Mouse (Mus musculus): ENCODE data around the gene Kif5c.

Gene Kif5c

GRCm38 (mm10) chr2:49618829-49619718 lies at the start of gene Kif5c:
TSS of gene Kif5c (plus strand) at chr2:49619298.
- DNase-seq (ENCODE audit: low spot score in 2 of 2): peak; percentile 31 to 58

DNA sequence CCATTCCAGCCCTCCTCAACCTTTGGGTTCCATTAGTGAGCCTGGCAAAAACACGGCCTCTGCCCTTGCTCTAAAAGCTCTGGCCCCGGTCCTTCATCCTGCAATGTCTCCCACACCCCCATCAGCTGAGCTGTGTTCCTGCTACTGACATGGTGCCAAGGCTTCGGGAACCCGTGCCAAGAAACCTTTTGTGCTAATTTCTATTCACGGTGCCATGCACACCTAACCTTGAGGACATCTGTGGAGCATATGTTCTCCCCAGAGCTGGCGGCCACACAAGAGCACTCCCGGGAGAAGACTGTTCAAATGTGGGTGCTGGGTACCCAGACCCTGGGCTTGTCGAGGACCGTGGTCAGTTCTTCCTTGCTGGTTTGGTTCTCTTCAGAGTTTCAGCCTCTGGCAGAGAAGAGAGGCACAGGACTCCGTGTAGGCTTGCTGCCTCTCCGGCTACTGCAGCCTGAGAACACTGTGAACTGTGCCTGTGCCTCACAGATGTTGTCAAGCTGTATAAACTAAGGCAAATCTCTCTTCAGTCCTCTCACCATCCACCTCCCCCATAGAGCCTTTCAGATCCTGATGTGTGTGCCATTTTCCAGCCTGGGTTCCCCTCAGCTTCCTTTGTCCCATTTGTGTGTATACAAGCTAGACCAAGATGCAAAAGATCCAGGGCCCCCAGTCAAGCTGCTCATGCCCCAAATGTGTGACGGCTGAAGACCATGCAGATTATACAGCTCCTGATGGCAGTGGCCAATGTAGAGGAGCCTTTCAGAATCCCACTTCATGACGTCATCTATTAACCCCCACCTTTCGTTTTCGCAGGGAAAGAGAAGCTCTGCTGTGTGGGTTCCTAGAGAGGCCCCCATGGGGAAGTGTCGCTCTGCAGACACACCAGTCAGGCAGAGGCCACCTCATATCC lies 49.0 kb upstream of the Kif5c start:
- DNase-seq (ENCODE audit: low spot score in 2 of 2): no peak

- no peak for DNase-seq (ENCODE audit: low spot score in 2 of 2)
Observed at GRCm38 (mm10) chr2:49570778-49571101, 48.4 kb upstream of the Kif5c start.

GRCm38 (mm10) chr2:49571159-49571920 lies 47.8 kb upstream of the Kif5c start:
- no peak for DNase-seq (ENCODE audit: low spot score in 2 of 2)

DNA sequence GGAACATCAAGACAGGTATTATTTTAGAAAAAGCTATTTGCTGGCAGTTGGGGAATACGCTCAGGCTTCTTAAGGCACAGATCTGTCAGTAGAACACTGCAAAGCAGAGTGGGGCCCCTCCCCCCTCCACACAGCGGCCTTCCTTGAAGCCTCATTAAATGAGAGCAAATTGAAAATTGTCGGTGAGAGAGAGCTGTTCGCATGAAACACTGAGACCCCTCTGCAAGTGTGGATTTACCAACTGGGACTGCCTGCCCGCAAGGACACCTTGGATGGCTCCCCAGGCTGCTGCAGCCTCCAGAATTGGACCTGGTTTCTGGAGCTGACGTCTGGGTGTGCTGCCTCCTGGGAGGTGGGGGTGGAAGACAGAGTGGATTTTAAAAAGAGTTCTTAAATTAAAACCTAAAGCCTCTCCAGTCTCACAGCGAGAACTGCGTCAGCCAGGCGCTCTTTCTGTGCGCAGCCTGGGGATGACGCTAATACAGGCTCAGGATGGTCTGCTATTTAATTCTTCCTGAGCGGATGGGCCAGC lies 46.9 kb upstream of the Kif5c start:
- DNase-seq (ENCODE audit: low spot score in 2 of 2): no peak

- no peak for DNase-seq (ENCODE audit: low spot score in 2 of 2)
Observed at GRCm38 (mm10) chr2:49572684-49573083, 46.4 kb upstream of the Kif5c start.

- DNase-seq (ENCODE audit: low spot score in 2 of 2): no peak
Observed at GRCm38 (mm10) chr2:49573282-49573681, 45.8 kb upstream of the Kif5c start.

DNA sequence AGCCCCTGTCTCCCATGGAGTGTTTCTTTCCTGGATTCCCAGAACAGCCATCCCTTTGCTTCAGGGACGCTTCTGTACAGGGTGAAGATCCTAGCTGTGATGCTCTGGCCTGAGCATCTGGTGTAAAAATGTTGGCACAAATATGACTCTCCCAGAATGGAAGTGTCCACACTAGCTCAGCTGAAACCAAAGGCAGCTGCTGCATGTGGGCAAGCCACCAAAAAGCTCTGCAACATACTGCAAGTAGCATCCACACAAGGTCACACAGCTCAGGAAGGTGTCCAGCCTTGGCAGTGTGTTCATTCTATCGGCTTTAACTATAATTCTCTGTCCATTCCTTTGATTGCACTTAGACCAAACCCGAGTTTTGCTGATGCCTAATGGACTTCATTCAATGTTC lies 38.5 kb upstream of the Kif5c start:
- DNase-seq (ENCODE audit: low spot score in 2 of 2): no peak

DNA sequence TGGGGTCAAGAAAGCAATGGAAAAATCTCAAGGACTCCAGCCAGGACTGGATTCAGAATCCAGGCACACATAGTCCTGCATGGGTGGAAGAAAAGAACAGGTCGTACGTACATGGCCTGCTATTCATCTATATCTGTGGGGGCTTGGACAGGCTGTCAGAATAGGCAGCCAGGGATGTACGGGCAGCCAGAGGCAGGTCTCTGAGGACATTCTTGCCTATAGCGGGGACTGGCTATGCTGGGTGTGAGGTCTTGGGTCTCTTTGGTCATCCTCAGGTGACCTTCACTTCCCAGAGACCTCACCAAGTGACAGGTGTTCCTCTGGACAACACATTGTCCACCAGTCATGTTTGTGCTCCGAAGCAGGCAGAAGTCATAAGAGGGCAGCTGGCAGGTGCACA lies 36.6 kb upstream of the Kif5c start:
- DNase-seq (ENCODE audit: low spot score in 2 of 2): no peak

DNA sequence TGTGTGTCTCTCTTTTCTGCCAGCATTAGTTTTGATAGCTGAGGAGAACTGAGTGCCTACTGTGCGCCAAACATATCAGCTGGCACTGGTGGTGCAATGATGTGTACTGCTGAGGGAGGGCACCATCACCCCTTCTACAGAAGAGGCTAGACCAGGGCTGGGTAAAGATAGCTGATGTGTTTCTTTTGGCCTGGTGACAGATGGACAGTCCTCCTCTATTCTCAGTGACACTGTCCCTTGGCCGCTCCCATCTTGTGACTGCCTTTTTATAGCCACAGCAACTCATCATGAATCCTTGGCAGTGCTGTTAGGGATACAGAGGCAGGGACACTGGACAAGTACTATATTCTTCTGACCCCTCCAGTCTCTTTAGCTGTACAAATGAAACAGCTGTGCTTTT lies 35.8 kb upstream of the Kif5c start:
- no peak for DNase-seq (ENCODE audit: low spot score in 2 of 2)

GRCm38 (mm10) chr2:49590450-49590849 lies 28.6 kb upstream of the Kif5c start:
- DNase-seq (ENCODE audit: low spot score in 2 of 2): no peak

DNA sequence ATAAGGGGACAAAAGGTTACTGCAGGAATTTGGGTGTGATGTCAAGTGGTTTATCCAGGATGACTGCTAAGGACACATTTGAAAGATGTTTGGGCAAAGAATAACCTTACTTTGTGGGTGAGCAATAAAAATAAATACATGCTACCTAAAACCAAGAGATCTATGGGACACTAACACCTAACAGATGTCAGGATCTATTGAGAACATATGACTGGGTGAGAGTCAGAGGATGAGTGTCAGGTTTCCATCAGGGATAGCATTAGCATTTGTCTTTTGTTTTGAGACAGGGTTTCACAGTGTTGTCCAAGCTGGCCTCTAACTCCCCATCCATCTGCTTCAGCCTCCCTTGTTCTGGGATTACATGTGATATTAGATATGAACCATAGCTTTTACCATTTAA lies 26.2 kb upstream of the Kif5c start:
- DNase-seq (ENCODE audit: low spot score in 2 of 2): no peak

- no peak for DNase-seq (ENCODE audit: low spot score in 2 of 2)
Observed at GRCm38 (mm10) chr2:49594886-49595285, 24.2 kb upstream of the Kif5c start.

- no peak for DNase-seq (ENCODE audit: low spot score in 2 of 2)
Observed at GRCm38 (mm10) chr2:49596318-49596717, 22.8 kb upstream of the Kif5c start.

DNA sequence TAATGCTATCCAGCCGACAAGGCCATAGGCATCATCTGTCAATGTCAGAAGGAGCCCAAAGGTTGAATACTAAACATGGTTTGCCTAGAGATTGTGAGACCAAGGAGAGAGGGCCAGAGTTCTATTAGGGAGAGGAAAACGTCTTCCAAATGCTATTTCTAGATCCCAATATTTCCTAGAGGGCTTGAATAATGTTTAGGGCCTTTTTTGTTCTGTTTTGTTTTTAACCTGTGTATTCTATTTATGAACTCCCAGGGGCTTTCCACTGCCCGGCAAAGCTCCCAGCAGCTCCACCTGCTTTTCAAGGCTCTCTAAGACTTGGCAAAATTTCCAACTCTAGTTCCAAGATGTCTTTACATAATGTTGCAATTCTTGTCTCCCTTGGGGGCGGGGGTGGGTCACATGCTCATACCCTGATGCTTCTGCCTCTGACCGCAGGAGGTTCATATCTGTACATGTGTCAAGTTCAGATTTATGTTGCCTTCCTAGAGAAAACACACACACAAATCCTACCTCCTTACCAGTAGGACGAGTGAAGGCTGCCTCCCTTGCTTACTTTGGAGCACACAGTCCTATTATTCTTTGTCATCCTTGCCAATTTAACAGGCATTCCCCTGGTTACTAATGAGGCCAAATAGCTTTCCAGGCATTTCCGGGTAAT lies 18.9 kb upstream of the Kif5c start:
- DNase-seq (ENCODE audit: low spot score in 2 of 2): no peak

DNA sequence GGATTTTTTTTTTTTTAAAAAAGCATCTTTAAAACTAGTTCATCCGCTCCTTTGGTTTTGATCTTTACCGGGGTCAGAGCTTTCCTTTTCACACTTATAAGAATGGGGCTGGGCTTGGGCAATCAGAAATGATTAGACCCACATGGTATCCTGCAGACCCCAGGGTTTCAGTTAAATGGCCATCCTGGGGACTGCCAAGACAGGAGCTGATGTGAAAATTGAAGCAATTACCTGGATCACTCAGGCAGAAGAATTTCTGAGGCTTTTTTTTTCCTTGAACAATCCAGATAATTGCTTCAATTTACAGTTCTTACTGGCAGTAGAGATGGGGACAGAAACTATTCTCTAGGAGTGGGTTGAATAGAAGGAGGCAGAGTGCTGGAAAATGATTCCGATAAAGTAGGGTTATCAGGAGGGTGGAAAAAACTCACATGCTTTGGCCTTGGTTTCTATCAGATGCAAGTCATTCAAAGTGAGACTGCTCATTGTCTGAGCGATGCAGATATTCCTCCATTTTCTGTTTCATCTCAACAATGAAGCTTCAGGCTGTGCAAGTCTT lies 16.2 kb upstream of the Kif5c start:
- DNase-seq (ENCODE audit: low spot score in 2 of 2): no peak

- DNase-seq (ENCODE audit: low spot score in 2 of 2): no peak
Observed at GRCm38 (mm10) chr2:49609611-49610010, 9.5 kb upstream of the Kif5c start.

DNA sequence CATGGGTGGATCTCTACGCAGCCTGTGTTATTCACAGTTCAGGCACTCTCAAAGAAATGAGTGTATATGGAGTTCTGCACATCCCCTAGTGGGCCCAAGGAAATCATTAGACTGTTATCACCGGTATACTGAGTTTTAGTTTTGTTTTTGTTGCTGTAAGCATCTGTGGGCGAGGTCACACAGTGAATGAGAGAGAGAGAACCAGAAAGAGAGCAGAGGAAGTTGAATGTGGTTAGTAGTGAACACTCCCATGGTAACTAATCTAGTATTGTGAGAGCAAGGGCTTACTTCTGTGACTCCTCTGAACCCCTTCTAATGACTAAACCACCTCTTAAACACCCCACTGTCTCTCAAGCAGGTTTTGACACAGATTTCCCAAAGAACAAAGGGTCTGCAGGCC lies 2.3 kb upstream of the Kif5c start:
- DNase-seq (ENCODE audit: low spot score in 2 of 2): no peak

GRCm38 (mm10) chr2:49619719-49620522 lies 823 bp downstream of the Kif5c start:
- DNase-seq (ENCODE audit: low spot score in 2 of 2): no peak

DNA sequence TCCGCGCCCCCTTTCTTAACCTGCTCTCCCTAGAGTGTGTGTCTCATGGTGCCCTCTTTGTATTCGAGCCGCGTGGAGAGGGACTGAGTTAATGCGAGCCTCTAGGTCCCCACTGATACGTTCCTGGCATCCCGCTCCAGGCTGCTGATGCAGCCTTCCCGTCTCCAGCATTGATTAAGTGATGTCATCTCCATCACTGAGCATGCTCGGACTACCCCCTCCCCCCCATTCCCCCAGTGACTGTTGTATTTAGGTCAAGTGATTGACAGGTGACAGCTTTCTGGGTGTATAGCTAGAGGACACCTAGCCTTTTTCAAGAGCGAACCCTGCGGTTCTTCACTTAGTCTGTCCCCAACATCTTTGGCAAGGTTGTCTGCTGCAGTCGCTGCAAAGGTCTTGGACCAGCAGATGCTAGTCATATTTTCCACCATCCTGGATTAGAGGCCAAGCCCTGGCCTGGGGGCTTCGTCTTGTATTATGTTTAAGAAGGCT lies 1.6 kb downstream of the Kif5c start:
- no peak for DNase-seq (ENCODE audit: low spot score in 2 of 2)
